Mouse (Mus musculus): Measurements from ENCODE around the gene Pla2g2d.
A peak's percentile ranks its signal among the peaks of the same experiment; 100 is the strongest.
"Not testable (repeated sequence)": the region's sequence is repeated elsewhere in the genome, so short reads cannot be mapped to it uniquely, and the experiment has no call there.

The Pla2g2d gene

GRCm38 (mm10) chr4:138782098-138782497 is 6.6 kb downstream of the Pla2g2d start:
- DNase-seq (ENCODE audit: low spot score): no peak

DNA sequence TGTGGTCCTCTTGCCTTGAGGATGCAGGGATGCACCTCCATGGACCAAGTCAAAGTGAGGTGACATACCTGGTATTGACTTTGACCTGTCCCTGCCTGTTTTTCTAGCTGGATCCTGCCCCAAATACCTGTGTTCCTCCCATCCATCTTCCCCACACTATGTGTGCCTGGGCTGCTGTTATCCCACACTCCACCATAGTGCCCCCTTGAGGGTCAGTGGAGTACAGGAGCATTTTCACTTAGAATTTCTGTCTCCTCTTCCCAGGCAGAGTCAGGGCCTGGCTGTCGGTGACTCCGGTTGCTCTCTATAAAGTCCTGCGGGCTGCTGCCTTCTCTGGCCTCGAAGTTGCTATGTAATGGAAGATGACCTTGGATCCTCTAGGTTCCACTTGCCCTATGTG is 10.2 kb downstream of the Pla2g2d start:
- DNase-seq (ENCODE audit: low spot score): no peak

GRCm38 (mm10) chr4:138786141-138786540 is 10.6 kb downstream of the Pla2g2d start:
- DNase-seq (ENCODE audit: low spot score): no peak

DNA sequence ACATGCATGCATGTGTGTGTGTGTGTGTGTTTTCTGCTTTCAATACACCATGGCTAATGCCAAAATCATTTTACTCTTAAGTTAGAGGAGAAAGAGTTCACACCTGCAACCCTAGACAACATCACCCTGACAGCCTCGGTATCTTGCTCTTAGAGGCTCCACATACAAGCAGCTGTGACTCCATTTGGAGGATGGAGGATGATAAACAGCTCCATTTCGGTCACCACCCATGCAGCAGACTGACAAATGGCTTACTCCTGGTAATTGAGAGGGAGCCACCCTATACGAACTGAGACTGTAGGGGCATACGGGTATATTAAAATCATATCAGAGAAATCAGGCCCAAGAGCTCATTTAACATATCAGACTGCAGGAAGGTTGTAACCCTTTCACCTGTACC is 12.8 kb downstream of the Pla2g2d start:
- DNase-seq (ENCODE audit: low spot score): no peak

DNA sequence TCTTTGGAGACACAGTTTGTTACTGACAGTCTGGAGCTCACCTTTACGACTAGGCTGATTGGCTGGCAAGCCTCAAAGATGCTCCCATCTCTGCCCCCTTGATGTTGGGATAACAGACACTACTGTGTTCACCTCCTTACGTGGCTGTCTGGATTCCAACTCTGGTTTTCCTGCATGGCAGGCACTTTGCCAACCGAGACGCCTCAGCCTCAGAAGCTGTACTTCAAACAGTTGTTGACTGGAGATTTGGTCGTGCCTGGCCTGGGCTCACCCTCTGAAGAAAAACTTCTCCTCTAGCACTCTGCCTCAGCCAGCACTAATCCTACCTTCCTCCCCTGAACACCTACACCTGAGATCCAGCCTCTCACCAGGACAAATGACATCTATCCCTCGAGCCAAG is 15.9 kb downstream of the Pla2g2d start:
- DNase-seq (ENCODE audit: low spot score): no peak

DNA sequence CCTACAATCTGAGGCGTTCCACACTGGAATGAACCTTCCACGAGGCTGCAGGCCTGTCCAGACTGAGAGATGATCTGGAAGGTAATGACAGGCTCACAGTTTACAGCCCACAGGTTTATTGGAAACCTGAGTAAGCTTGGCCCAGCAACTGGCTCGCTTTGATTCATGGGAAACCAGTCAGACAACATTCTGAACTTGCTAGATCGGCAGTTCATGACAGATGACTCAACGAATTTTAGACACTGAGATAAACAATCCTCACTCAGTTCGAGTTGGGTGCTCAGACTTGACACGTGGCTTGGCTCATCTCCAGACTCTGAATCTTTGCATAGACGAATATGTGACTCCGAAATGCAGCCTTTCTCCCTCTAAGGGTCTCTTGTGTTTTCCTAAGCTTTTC is 17.1 kb downstream of the Pla2g2d start:
- no peak for DNase-seq (ENCODE audit: low spot score)

- peak; percentile 46 for DNase-seq (ENCODE audit: low spot score)
Observed at GRCm38 (mm10) chr4:138793276-138793675, 17.7 kb downstream of the Pla2g2d start.

- DNase-seq (ENCODE audit: low spot score): no peak
Observed at GRCm38 (mm10) chr4:138794344-138794743, 18.8 kb downstream of the Pla2g2d start.

GRCm38 (mm10) chr4:138796513-138797216 is 21.1 kb downstream of the Pla2g2d start:
- DNase-seq (ENCODE audit: low spot score): no peak

GRCm38 (mm10) chr4:138797217-138797570 is 21.7 kb downstream of the Pla2g2d start:
- DNase-seq (ENCODE audit: low spot score): no peak

GRCm38 (mm10) chr4:138800134-138800744 is 24.7 kb downstream of the Pla2g2d start:
- DNase-seq (ENCODE audit: low spot score): no peak

- no peak for DNase-seq (ENCODE audit: low spot score)
Observed at GRCm38 (mm10) chr4:138801631-138802030, 26.1 kb downstream of the Pla2g2d start.

GRCm38 (mm10) chr4:138802917-138803316 is 27.4 kb downstream of the Pla2g2d start:
- no peak for DNase-seq (ENCODE audit: low spot score)

DNA sequence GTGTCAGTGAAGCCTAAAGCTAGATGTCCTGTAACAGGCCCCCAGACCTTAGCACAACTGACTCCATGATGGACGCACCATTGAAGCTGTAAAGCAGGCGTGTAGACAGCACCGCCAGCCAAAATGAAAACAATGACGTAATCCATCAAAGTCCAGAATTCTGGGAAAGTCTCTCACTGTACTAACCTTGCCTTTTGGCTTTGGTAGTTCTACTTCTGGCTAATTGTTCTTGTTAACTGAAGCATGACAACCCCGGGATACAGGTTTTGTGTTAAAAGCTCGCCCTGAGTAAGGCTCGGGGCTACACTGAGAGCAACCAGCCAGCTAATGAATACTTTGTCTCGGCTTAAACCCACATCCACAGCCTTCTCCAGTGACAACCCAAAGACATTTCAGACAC is 29.7 kb downstream of the Pla2g2d start:
- no peak for DNase-seq (ENCODE audit: low spot score)

DNA sequence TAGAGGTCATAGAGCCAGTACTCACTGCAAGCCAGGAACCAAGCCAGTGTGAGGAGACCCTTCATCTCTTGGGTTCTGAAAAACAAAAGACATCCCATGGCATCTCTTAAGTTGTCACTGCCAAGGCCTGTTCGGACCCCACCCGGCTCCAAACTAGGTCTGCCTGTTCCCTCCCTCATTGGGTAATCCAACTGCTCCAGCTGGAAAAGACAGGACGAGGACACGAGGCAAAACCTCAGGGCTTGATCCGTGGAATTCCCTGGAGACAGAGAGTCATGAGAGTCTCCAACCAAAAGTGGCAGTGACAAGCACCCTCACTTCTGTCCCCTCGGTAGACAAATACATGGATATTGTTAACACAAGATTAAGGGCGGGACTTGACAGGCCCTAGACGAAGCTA is 30.6 kb downstream of the Pla2g2d start:
- DNase-seq (ENCODE audit: low spot score): no peak

DNA sequence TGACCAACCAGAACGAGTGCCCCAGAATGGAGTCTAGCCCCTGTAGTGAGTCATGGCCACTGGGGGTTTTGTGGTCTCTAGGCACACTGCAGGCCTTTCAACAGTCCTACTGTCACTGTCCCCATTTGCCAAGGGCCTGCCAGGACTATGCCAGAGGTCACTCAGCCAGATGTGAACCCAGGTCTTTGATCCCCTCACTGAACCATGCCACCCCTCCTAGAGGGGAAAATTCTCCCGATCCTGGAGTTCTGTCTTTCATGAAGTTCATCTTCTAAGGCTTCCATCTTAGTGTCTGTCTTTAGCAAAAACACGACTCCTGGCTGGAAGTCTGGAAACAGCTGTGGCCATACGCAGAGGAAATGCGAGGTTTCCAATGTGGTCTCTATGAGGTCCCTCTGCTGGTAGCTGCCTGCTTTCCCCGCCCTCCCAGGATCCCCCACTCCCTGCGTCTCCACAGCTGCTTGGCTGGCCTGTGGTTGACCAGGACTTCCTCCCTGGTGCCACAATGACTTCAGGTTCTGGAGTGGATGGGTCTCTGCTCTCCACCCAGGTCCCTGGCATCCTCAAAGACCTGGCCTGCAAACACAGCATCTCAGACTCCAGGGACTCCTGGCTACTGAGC is 31.5 kb downstream of the Pla2g2d start:
- DNase-seq (ENCODE audit: low spot score): no peak

GRCm38 (mm10) chr4:138816166-138816565 is 40.6 kb downstream of the Pla2g2d start:
- no peak for DNase-seq (ENCODE audit: low spot score)

DNA sequence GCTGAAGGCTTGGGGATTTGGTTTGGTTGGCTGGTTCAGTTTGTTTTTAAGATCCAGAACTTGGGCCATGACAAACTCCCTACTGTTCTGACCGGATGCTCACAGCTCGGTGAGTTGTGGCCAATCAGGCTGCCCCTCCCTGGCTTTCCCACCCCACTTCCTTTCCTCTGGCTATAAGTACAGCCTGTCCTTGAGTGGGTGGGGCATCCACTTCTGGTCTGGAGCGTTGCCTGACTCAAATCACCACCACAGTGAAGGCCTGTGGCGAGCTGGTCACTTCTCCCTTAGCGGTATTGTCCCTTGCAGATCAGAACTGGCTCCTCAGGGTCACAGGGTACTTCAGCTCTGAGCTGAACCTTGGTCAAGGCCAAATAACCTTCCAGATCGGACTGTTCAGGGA is 42.2 kb downstream of the Pla2g2d start:
- no peak for DNase-seq (ENCODE audit: low spot score)

GRCm38 (mm10) chr4:138819101-138819500 is 43.6 kb downstream of the Pla2g2d start:
- peak; percentile 71 for DNase-seq (ENCODE audit: low spot score)

DNA sequence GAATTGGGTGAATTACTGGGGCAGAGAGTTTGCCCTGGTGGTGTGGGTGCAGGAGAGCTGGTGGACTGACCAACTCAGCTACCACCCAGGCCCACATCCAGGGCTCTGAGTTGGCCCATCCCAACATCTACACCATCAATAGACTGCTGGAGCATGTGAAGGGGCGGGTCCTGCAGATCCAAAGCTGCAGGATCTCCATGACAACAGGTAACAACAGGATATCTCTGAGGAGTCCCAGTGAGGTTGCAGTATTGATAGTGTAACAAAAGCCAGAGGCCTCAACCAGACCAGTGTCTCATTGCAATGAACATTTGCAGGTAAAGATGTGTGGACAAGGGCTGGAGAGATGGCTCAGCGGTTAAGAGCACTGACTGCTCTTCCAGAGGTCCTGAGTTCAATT is 45.5 kb downstream of the Pla2g2d start:
- no peak for DNase-seq (ENCODE audit: low spot score)

- DNase-seq (ENCODE audit: low spot score): not testable (repeated sequence)
Observed at GRCm38 (mm10) chr4:138824161-138824560, 48.6 kb downstream of the Pla2g2d start.

DNA sequence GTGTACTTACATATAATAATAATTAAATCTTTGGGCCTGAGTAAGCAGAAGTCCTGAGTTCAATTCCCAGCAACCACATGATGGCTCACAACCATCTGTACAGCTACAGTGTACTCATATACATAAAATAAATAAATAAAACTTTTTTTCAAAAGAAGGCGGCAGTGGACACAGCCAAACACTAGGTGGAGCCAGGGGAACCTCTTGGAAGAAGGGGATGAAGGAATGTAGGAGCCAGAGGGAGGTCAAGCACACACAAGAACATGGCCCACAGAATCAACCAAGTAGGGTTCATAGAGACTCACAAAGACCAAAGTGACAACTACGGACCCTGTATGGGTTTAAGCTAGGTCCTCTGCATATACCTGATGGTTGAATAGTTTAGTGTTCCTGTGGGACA is 49.1 kb downstream of the Pla2g2d start:
- no peak for DNase-seq (ENCODE audit: low spot score)

GRCm38 (mm10) chr4:138825751-138826567 is 50.4 kb downstream of the Pla2g2d start:
- DNase-seq (ENCODE audit: low spot score): no peak
